Mouse (Mus musculus) c-Kit-positive CD71-positive TER-119-negative erythroid progenitor cells, embryonic 14.5 days (primary cell): ENCODE measurements around the gene Ccdc36.

ENCODE experiments used
- DNase-seq: peaks from one replicate; pipeline ENCODE4 v3.0.0-alpha.2; 2013; ENCODE audit warnings: low read depth

Gene Ccdc36

GRCm38 (mm10) chr9:108378234-108378633 lies 50.0 kb downstream of the Ccdc36 start:
- DNase-seq, result no peak
